Mouse (Mus musculus) cortical plate, adult 2 months (tissue): ENCODE data around the gene Trim43a. TPM values are rescaled to one million over a fixed set of nuclear protein-coding genes. Genes with fewer than 3 reads are reported as not detected.
A peak's percentile ranks its signal among the peaks of the same experiment; 100 is the strongest.
"Not testable (repeated sequence)": the region's sequence is repeated elsewhere in the genome, so short reads cannot be mapped to it uniquely, and the experiment has no call there.

Experiments used
- H3K27ac ChIP-seq: fragments of 200-500 bp; 2 replicates; pipeline ENCODE4 v1.5.1; 2012; ENCODE audit warnings: low read length, control low read depth, inconsistent platforms; ENCODE audit not compliant: insufficient read depth
- H3K4me1 ChIP-seq: fragments of 200-500 bp; 2 replicates; pipeline ENCODE4 v1.6.1; 2011; ENCODE audit warnings: low read length; ENCODE audit not compliant: control insufficient read depth, insufficient read depth
- H3K4me3 ChIP-seq: fragments of 200-500 bp; 2 replicates; pipeline ENCODE4 v1.5.1; 2011; ENCODE audit warnings: mild to moderate bottlenecking, low read length, control low read depth; ENCODE audit not compliant: insufficient read depth
- CTCF ChIP-seq: fragments of 200-500 bp; IDR thresholded peaks from 2 replicates; pipeline ENCODE4 v1.5.1; 2011; ENCODE audit warnings: mild to moderate bottlenecking, control low read depth, low read length; ENCODE audit not compliant: insufficient read depth; ENCODE audit errors: extremely low read depth
- POLR2A ChIP-seq: fragments of 200-500 bp; IDR thresholded peaks from 2 replicates; pipeline ENCODE4 v1.6.1; 2011; ENCODE audit warnings: mild to moderate bottlenecking, low read length, control low read depth; ENCODE audit not compliant: insufficient read depth; ENCODE audit errors: extremely low read depth
- polyA plus RNA-seq: library from polyadenylated mRNA; depleted of rRNA; stranded (reverse); fragments of >200 nt; gene quantifications from 2 replicates; pipeline ENCODE4 v1.2.3, GENCODE M21; 2012; rRNA removed

Trim43a gene
- polyA plus RNA-seq = 0.66 and 0.71 TPM in 2 replicates

DNA sequence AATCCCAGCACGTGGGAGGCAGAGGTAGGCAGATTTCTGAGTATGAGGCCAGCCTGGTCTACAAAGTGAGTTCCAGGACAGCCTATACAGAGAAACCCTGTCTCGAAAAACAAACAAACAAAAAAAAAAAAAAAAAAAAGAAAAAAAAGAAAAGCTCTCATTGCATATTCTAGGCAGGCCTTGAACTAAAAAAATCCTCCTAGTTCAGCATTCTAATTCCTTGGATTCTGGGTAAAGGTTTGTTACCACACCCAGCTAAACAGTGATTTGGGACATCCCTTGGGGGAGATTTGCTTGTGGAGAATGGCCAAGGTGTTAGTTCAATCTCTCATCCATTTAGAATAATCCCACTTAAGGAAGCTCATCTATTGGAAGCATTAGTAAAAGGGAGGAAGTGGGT lies at the start of gene Trim43a:
TSS of gene Trim43a (plus strand) at position 301 of the 400 bp plus-strand sequence.
- not testable (repeated sequence) for H3K4me1 ChIP-seq, H3K4me3 ChIP-seq, H3K27ac ChIP-seq

DNA sequence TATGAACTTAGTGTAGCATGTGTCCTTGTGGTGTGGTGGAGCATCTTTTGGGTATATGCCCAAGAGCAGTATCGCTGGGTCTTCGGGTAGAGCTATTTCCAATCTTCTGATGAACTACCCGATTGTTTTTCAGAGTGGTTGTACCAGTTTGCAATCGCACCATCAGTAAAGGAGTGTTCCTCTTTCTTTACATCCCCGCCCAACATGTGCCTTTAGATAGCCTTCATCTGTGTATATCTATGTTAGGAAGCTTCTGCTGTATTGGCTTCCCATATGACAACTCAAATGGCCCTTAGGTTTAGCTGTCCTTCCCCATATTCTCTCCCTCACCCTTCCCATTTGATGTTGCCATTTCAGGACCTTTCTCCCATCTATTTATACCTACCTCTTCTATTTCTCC lies 46.6 kb upstream of the Trim43a start:
- H3K4me1 ChIP-seq = no peaks in the 10 kb centered on the region
- no peak overlapping the region for H3K27ac ChIP-seq
- H3K4me3 ChIP-seq = no peak overlapping the region
- TF ChIP-seq CTCF = no peak
- no peak for TF ChIP-seq POLR2A

DNA sequence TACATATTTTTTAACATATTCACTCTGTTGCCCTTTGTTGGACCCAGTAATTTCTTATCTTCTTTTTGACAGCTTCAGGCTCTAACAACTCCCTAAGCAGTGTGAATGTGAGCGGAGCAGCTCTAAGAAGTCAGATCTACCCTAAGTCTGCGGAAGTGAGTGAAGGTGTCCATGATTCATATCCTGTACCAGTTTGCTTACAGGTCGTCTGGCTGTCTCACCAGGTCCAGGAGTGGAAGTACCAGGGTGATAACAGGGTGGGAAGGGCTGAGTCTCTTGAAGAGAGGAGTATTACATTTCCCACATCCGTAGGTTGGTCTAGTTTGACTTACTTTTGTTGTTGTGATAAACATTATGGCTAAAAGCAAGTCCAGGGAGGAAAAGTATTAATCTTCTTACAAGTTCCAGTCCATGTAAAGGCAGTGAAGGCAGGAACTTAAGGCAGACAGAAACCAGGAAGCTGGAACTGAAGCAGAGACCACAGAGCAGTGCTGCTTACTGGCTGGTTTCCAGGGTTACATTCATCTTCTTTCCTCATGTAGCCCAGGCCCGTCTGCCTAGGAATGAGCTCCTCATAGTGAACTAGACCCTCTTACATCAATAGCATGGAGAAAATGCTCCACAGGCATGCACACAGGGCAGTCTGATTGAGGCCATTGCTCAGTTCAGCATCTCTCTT lies 41.0 kb upstream of the Trim43a start:
- no peak overlapping the region for H3K4me3 ChIP-seq
- no peak overlapping the region for H3K27ac ChIP-seq
- TF ChIP-seq CTCF (no peak), POLR2A (no peak)
- H3K4me1 ChIP-seq = no peaks in the 10 kb centered on the region

DNA sequence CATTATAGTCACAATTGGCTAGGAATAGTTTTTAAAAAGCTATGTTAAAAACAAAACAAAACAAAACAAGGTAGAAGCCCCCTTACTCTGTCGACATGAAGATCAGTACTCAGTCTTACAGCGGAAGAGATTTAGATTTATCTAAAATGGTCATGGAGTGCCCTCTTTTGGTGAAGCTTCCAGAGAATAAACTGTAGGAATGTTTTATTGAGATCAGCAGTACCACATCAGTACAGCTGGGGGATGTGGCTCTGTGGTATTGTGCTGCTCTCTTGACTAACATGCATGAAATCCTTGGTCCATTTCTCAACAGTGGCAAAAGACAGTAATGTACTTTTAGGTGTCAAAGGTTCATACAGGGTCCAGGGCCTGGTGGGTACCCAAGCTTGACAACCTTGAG lies 37.9 kb upstream of the Trim43a start:
- no peak overlapping the region for H3K4me3 ChIP-seq
- TF ChIP-seq POLR2A = no peak
- peak; percentile 30; the same call in 1 of the 2 replicates for TF ChIP-seq CTCF
- H3K27ac ChIP-seq = no peak overlapping the region
- no peaks in the 10 kb centered on the region for H3K4me1 ChIP-seq

DNA sequence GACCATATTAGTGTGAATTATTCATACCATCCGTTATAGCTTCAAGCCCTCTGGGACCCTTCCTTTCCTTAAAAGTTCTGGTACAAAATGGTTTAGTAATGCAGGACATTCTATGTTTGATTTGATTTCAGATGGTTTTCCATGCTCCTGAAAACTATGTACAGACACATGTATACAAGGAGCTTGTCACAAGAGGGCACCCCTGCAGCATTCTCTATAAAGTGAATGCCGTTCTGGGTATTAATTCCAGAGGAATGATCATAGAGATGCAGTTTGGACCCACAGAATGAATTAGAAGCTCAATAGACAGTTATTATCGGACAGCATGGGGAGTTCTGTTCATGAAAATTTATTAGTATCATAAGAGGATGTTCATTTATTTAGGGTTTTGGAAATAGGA lies 35.2 kb upstream of the Trim43a start:
- TF ChIP-seq POLR2A = no peak
- TF ChIP-seq CTCF = 0 out of 2 replicates have a peak, but pooled peaks have one; percentile 2
- Histone ChIP-seq H3K4me1 (no peaks in the 10 kb centered on the region; the same call in 1 of the 2 replicates), H3K27ac (no peak overlapping the region), H3K4me3 (no peak overlapping the region)

DNA sequence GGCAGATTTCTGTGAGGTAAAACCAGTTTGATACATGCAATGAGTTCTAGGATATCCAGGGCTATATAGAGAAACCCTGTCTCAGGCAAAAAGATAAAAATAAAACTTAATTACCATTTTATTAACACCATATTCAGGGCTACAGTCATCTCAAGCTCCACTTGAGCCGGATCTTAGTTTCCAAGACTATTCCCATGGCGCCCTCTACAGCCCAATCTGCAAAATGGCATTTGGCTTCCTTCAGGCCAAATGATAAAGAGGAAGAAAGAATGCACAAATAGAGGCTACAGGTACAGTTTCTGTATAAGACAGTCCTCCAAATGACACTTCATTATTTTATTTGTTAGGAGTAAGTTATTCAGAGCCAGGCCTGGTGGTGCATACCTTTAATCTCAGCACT lies 34.5 kb upstream of the Trim43a start:
- TF ChIP-seq CTCF = peak; percentile 75
- no peak for TF ChIP-seq POLR2A
- Histone ChIP-seq H3K4me3 (no peak overlapping the region), H3K4me1 (peaks cover 2% of the 10 kb centered on the region; the same call in 1 of the 2 replicates), H3K27ac (no peak overlapping the region)

DNA sequence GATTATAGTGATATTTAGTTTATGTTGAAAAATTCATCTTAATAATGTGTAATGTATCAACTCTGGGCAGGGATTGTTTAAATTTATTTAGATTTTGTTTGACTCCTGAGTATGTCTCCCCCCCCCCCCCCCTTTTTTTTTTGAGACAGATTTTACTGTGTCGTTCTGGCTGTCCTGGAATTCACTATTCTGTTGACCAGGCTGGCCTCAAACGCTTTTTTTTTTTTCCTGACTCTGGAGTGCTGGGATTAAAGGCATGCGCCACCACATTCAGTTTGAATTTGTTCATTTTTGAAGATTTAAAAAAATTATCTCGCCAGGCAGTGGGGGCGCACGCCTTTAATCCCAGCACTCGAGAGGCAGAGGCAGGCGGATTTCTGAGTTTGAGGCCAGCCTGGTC lies 34.0 kb upstream of the Trim43a start:
- no peak for TF ChIP-seq CTCF
- no peak for TF ChIP-seq POLR2A
- Histone ChIP-seq H3K4me1 (peaks cover 3% of the 10 kb centered on the region; the same call in 1 of the 2 replicates), H3K4me3 (no peak overlapping the region), H3K27ac (no peak overlapping the region)

DNA sequence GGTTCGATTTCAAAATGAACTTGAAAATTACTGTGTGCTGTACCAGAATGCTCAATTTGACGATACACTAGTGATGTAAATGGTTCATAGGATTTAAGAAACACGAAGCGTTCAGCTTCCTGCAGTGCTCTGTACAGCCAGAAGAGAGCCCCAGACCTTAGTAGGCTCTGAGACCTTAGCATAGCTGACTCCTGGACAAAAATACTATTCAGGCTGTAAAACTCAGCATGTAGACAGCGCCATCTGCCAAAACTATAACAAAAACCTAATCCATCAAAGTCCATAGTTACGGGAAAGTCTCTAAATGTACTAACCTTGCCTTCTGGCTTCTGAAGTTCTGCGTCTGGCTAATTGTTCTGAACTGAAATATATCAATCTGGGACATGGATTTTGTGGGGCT lies 33.4 kb upstream of the Trim43a start:
- peak overlapping the region; percentile 98; the same call in 1 of the 2 replicates for H3K4me3 ChIP-seq
- TF ChIP-seq CTCF (peak; percentile 42; the same call in 1 of the 2 replicates), POLR2A (no peak)
- H3K27ac ChIP-seq = no peak overlapping the region
- peaks cover 3% of the 10 kb centered on the region; the same call in 1 of the 2 replicates for H3K4me1 ChIP-seq

DNA sequence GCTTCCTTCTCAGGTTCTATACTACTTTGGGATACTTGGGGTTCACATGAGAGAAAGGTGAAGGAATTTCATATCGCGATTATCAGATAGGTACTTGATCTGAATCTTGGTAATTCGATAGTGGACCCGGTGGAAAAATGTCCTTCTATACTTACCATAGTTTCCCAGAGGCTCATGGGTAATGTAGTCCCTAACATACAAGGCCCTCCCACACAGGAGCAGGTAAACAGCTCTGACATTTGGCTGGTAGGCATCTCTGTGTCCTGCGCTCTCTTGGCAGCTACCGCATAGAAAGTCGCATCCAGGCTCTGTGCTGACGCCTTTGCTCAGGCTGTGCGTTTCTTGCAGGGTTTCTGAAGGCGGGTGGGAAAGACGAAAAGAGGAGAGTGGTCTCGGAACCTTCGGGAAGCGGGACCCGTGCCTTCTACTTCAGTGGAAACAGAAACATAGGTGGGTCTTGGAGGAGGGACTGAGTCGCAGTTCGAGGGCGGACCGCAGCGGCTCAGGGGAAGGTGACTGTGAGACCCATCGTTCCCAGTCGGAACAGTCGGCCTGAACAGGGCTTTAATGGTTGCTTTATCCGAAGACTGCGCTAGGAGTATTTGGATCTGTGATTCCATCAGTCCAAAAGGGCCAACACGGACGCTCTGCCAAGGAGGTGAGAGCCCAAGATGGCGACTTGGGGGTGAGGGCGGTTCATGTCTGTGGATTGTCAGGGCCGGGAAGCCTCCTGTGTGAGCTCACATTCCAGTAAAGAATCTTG lies 32.7 kb upstream of the Trim43a start, which contains the start of gene Zfp949:
TSS of gene Zfp949 (plus strand) at position 170 of the 763 bp plus-strand sequence.
- Histone ChIP-seq H3K4me1 (peaks cover 3% of the 10 kb centered on the region; the same call in 1 of the 2 replicates), H3K27ac (peak within 1 kb of the TSS; percentile 61), H3K4me3 (peak within 1 kb of the TSS; percentile 98)
- TF ChIP-seq POLR2A (peak; percentile 97), CTCF (no peak)

DNA sequence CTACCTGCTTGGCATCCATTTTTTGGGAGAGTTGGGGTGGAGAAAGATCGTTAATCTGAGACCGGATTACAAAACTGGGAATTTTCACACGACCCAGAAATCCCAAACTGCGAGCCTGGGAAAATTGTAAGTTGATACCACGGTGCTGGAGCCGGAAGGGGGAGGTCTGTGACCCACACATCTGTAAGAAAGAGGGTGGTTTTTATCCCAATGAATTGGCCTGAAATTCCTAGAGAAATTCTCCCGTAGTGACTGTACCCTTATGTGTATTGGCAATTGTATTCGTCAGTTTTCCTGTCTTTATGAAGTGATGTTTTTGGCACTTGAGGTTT lies 32.1 kb upstream of the Trim43a start:
- no peak for TF ChIP-seq CTCF
- no peak for TF ChIP-seq POLR2A
- Histone ChIP-seq H3K4me1 (peaks cover 3% of the 10 kb centered on the region; the same call in 1 of the 2 replicates), H3K4me3 (peak overlapping the region; percentile 98), H3K27ac (peak overlapping the region; percentile 61; the same call in 1 of the 2 replicates)
